Mouse (Mus musculus) cerebellum, postnatal 10 days (tissue): ENCODE results near the gene Tprn.
"Not testable (repeated sequence)": the region's sequence is repeated elsewhere in the genome, so short reads cannot be mapped to it uniquely, and the experiment has no call there.

Source experiments
- DNase-seq, 2 experiments: peaks; one replicate each; pipeline ENCODE4 v3.0.0; 2021; ENCODE audit warnings: mixed read lengths in 2 of 2

Gene Tprn

GRCm38 (mm10) chr2:25237522-25237921, 24.9 kb upstream of the Tprn start:
- no peak for DNase-seq

DNA sequence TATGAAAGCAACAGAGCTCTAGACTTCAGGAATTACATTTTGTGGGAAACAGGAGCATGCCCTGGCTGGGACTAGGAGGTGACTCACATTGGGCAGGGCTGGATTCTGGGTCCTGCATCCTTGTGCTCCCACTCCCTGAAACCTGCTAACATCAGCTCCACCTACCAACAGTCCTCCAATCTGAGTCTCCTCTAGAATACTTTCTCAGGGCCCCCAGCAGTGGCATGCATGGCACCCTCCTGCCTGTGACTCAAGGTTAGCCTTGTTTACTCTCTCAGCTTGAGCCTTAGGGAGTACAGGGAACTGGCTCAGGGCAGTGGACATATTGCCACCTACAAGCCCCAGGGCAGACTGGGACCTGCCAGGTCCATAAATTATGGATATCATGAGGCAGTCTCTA, 24.3 kb upstream of the Tprn start:
- DNase-seq, result no peak

DNA sequence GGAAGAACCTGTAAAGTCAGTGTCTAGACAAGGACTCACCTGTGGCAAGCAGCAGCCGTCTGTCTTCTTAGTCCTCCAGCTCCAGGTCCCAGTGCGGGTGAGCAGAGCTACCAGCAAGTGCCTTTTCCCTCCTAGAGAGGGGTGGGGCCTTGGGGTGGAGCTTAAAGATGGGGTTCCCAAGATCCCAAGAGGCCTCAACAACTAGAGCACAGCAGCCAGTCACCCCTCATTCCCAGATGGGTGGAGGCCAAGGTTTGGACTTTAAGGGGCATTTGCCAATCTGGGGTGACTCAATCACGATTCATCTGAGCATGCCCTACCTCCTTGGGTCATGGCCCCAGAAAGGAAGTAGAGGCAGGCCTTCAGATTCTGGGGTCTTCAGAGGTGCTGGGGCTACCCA, 22.7 kb upstream of the Tprn start:
- no peak for DNase-seq

DNA sequence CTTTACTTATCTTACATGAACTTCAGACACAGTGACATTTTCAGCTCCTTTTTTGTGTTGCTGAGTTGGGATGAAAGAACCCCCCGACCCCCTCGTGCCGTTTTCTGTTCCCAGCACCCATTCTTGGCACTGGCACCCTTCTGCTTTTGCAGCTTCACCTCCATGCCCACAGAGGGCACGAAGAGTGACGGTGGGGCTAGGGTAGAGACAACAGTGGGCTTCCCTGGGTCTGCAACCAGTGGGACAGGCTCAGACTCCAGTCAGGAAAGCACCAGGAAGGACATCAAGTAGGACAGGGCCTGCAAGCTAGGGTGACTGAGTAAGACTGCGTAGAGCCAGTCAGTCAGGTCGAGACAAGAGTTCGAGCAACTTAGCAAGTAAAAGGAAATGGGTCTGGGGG, 22.1 kb upstream of the Tprn start:
- DNase-seq, result no peak

- peak; percentile 68 to 74 for DNase-seq
These were observed 21.5 kb upstream of the Tprn start for GRCm38 (mm10) chr2:25240723-25241437.

GRCm38 (mm10) chr2:25241438-25241775, 21.0 kb upstream of the Tprn start:
- DNase-seq, result no peak

- DNase-seq, result peak; percentile 63
These were observed 20.3 kb upstream of the Tprn start, which contains the start of the genes Rnf208 and Cysrt1 for GRCm38 (mm10) chr2:25242101-25242506. Rnf208 (plus strand) TSS chr2:25242255. Cysrt1 (minus strand) TSS chr2:25242452.

- DNase-seq, result no peak
These were observed 19.1 kb upstream of the Tprn start for GRCm38 (mm10) chr2:25243342-25243741.

GRCm38 (mm10) chr2:25244144-25244543, 18.3 kb upstream of the Tprn start:
- no peak for DNase-seq

DNA sequence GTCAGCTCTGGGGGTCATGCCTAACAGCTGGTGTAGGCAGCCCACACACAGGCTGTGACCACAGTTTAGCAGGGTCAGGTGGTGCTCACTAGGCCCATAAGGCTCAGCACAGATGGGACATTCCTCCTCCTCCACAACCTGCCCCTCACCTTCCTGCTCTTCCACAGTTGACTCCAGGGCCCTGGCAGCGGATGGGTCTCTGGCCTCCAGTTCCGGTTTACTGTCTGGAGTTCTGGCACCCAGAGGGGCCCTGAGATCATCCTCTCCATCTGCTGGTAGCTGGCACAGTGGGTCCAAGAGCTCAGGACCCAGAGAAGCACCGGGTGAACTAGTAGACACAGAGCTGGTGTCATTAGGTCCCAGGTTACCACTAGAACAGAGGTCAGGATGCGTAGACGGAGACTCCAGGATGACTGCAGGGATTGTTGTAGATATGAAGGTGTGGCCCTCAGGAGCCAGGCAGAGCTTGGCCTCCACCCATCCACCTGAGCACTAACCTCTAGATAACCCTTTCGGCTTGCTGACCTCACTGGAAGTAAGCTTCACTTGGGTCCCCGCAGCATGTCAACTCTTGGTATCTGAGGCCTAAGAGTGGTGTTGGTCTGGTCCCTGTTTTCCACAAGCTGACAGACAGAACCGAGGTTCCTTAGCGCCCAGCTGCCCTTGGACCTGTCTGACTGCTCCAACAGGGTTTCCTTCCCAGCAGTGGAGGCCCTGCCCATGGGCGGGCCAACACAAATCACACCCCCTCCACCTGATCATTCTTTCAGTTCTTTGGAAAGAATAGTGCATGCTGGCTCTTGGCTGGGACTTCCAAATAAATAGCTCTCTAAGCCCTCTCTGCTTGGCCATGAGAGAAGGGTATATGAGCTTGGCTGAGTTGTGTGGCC, 16.0 kb upstream of the Tprn start, which contains the start of gene AL732309.1:
TSS of gene AL732309.1 (minus strand) at position 681 of the 890 bp plus-strand sequence.
- DNase-seq, result peak in 1 of 2 experiments; percentile 45

DNA sequence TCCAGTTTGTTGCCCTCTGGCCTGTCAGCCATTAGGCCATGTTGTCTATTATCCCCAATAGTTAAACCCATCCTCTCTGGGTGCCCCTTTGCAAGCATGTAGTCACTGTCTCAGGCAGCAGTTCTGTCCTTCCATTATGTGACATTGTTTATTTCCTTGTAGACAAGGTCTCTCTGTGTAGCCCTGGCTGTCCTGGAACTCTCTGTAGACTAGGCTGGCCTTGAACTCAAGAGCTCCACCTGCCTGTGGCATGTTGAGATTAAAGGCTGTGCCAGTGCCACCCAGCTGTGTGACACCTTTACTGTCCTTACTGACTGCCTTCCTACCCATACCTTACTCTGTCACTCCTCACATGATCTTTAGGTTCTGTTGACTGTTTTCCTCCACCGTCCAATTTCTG, 10.1 kb upstream of the Tprn start:
- peak; percentile 33 to 48 for DNase-seq

- DNase-seq, result peak; percentile 95 to 96
These were observed 7.1 kb upstream of the Tprn start, which contains the start of gene Tmem203 for GRCm38 (mm10) chr2:25255284-25255779. Tmem203 (plus strand) TSS chr2:25255439.

DNA sequence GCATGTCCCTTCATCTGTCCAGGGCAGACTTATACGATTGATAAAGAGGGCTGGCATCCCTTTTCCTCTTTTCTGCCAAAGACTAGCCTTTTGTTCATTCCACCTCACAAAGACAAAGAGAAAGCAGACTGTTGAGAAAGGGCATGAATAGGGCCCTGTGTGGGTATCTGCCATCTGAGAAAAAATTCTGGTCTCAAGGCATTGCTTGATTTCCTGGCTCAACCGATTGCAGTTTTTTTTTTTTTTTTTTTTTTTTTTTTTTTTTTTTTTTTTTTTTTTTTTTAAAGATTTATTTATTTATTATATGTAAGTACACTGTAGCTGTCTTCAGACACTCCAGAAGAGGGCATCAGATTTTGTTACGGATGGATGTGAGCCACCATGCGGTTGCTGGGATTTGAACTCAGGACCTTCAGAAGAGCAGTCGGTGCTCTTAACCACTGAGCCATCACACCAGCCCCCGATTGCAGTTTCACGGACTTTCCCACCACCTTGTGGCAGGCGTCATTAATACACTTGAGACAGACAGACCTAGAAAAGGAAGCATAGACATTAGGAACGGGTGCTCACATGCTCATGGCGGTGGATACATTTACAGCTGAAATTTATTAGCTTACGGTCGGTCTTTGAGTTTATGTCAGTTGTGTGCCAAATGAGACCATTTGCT, 5.8 kb upstream of the Tprn start:
- peak; percentile 78 to 82 for DNase-seq

DNA sequence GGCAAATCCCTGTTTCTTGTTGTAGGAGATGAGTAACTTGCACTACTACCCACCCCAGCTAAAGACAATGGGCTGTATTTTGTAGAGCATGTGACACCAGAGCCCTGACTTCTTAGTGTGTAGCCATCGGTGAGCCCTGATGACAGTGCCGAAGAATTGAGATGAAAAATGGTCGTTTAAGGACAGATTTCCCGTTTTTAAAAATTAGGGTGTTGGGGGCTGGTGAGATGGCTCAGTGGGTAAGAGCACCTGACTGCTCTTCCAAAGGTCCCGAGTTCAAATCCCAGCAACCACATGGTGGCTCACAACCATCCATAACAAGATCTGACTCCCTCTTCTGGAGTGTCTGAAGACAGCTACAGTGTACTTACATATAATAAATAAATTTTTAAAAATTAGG, 5.2 kb upstream of the Tprn start:
- DNase-seq, result not testable (repeated sequence)

- DNase-seq, result peak in 1 of 2 experiments; percentile 53
These were observed 3.5 kb upstream of the Tprn start for GRCm38 (mm10) chr2:25258887-25259286.

DNA sequence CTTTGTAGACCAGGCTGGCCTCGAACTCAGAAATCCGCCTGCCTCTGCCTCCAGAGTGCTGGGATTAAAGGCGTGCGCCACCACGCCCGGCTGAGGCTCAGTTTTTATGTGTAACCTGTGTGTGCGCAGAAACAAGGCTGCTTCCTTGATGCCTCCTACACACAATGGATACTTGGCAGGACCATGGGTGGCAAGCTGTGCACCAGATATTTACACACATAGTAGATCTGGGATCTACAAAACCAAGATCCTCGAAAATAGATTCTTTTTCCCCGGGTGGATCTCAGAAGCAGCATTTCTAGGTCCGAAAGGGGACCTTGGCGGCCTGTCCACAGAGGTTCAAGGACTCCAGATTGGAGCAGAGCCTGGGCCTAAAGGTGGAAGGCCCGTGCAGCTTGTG, 548 bp upstream of the Tprn start:
- DNase-seq, result no peak

GRCm38 (mm10) chr2:25262795-25263622, 591 bp downstream of the Tprn start:
- DNase-seq, result peak; percentile 92 to 93

DNA sequence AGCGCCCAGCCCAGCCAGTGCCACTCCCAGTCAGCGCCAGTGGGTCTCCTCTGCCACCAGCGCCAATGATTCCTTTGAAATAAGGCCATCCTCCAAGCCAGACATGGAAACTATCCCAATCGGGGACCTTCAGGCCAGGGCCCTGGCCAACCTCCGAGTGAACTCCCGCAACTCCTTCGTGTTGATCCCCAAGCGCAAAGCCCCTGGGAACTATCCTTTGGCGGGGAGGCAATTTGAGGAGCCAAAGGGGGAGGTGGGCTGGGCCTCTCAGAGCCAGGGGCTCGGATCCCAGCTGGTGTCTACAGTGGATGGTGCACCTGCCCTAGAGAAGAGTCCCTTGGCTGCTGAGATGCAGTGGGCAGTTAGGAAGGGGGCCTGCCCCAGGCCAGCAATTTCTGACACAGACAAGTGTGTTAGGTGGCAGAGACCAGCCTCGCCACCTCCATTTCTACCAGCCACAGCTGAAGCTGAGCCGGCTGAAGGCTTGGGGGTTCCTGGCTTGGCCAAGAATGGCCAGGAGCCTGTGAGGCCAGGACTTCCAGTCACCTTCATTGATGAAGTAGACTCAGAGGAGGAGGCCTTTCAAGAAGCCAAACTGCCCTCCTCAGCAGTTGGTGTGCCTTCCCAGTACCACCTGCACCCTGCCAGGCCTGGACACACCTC, 1.3 kb downstream of the Tprn start:
- peak; percentile 79 to 85 for DNase-seq

DNA sequence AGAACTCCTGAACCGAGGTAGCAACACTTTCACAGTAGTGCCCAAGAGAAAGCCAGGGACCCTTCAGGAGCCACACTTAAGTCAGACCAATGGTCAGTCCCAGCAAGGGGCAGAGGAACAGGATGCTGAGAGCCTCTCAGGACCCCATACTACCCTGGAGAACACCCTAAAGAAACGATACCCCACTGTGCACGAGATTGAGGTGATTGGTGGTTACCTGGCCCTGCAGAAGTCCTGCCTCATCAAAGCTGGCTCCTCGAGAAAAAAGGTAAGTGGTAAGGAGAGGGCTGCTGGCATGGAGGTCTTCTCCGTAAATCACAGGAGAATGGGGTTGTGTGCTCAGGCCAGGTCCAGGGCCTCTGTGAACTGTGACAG, 1.9 kb downstream of the Tprn start:
- peak in 1 of 2 experiments; percentile 59 for DNase-seq

DNA sequence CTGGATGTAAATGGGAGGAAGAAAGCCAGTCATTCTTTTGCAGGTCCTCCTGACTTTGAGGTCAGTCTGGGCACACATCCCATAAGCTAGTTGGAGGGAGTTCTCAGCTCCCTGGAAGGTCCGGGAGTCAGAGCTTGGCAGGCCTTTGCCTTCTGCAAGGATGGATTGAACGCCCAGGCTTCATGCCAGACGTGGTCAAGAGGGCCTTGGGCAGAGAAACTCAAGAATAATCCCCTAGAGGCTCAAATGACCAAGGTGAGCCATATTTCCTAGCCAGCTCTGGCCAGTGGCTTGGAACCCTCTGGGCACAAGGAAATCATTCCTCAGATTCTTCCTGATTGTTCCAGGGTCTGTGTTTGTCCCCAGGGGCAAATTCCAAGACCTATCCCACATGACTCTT, 2.4 kb downstream of the Tprn start:
- DNase-seq, result peak; percentile 95 to 97

GRCm38 (mm10) chr2:25265897-25266656, 3.7 kb downstream of the Tprn start:
- DNase-seq, result peak; percentile 99
